Mouse (Mus musculus) stomach, embryonic 16.5 days (tissue): ENCODE results near the gene Qtrt2. TPM values are rescaled to one million over a fixed set of nuclear protein-coding genes. Genes with fewer than 3 reads are reported as not detected.
A peak's percentile ranks its signal among the peaks of the same experiment; 100 is the strongest.

Experiments
- ATAC-seq: fragments of 200-750 bp; cut with Nextera tagmentation; 2 replicates; pipeline ENCODE4 v1.8.0; 2017; ENCODE audit warnings: moderate number of reproducible peaks, moderate TSS enrichment; ENCODE audit not compliant: insufficient read depth, low FRiP score
- H3K27ac ChIP-seq: fragments of 300-500 bp; sonication (generic); 2 replicates; pipeline ENCODE4 v1.5.1; 2014; ENCODE audit warnings: low read length
- H3K27me3 ChIP-seq: fragments of 300-500 bp; sonication (generic); 2 replicates; pipeline ENCODE4 v1.6.1; 2014; ENCODE audit warnings: low read length, control low read depth, mixed read lengths; ENCODE audit not compliant: control insufficient read depth, insufficient read depth
- H3K36me3 ChIP-seq: fragments of 300-500 bp; sonication (generic); 2 replicates; pipeline ENCODE4 v1.6.1; 2014; ENCODE audit warnings: low read length; ENCODE audit not compliant: control insufficient read depth, insufficient read depth
- H3K4me1 ChIP-seq: fragments of 300-500 bp; sonication (generic); 2 replicates; pipeline ENCODE4 v1.6.1; 2014; ENCODE audit warnings: low read length, control low read depth, mixed read lengths; ENCODE audit not compliant: control insufficient read depth, insufficient read depth
- H3K4me2 ChIP-seq: fragments of 300-500 bp; sonication (generic); 2 replicates; pipeline ENCODE4 v1.6.1; 2014; ENCODE audit warnings: low read depth, low read length, mixed read lengths
- H3K4me3 ChIP-seq: fragments of 300-500 bp; sonication (generic); replicated peaks from 2 replicates; pipeline ENCODE4 v1.5.1; 2014; ENCODE audit warnings: mild to moderate bottlenecking, low read length
- H3K9ac ChIP-seq: fragments of 300-500 bp; sonication (generic); 2 replicates; pipeline ENCODE4 v1.6.1; 2014; ENCODE audit warnings: low read length
- H3K9me3 ChIP-seq: fragments of 300-500 bp; sonication (generic); replicated peaks from 2 replicates; pipeline ENCODE4 v1.6.1; 2016; ENCODE audit warnings: low read length, control low read depth; ENCODE audit not compliant: control insufficient read depth
- WGBS: fragments of 180-500 bp; shearing (Covaris S2); extraction: QIAGEN DNeasy Blood & Tissue Kit; methylation state at CpG from one replicate; pipeline ENCODE4 v1.1.7; 2014; 5-methylcytosine and 5-hydroxymethylcytosine counted together
- polyA plus RNA-seq: library from polyadenylated mRNA; unstranded; fragments of >200 nt; fragmentation: Nextera tagmentation; extraction: Ambion mirVana; gene quantifications from 2 replicates; pipeline ENCODE4 v1.2.1, GENCODE M21; 2015

The Qtrt2 gene
- 24.2 and 24.7 TPM in 2 replicates for polyA plus RNA-seq

DNA sequence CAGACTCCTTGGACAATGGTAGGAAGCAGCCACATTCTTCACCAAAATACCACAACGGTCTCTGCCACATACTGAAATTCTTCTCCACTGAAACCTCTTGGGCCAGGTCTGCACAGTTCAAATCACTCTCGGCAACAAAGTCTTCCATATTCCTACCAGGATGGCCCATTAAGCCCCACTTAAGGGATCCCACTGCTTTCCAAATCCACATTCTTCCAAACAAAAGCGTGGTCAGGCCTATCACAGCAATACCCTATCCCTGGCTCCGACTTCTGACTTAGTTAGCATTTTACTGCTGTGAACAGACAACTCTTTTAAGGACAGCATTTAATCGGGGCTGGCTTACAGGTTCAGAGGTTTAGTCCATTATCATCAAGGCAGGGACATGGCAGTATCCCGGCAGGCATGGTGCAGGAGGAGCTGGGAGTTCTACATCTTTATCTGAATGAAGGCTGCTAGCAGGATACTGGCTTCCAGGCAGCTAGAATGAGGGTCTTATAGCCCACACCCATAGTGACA lies at the start of gene Qtrt2:
Gene Qtrt2 (minus strand): TSS at position 469 of the 519 bp plus-strand sequence.
- H3K27ac ChIP-seq: no peak within 1 kb of the TSS

DNA sequence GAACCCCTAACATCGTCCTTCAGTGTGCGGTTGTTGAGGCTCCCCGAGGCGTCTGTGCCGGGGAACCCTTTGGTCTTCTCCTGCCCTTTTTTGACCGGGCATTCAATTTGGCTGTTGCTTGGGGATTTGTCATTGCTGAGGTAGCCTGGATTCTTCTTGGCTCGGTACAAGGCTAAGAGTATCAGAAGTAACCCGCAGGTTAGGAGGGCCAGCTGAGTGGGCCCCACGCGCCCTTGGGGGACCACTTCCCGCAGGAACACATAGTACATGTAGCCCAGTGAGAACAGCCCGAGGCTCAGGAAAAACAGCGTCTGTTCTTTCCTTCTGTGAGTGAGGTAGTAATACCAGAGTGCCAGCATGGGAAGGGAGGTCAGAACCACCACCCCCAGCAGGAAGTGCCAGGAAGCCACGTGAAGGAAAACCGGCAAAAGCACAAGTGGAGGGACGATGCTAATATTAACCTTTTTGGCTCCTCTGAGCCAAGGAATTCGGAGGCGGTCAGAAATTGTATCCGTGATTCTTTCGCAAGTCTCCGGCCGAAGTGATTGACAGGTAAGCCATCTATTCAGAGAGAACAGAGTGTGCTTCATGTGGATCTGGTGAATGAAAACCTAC lies 47.1 kb upstream of the Qtrt2 start:
- no peak for ATAC-seq
- Histone ChIP-seq H3K9ac (no peak overlapping the region), H3K4me2 (no peak overlapping the region), H3K4me1 (no peaks in the 10 kb centered on the region), H3K36me3 (no peaks in the 10 kb centered on the region), H3K27me3 (no peaks in the 10 kb centered on the region), H3K9me3 (no peaks in the 10 kb centered on the region), H3K27ac (no peak overlapping the region), H3K4me3 (no peak overlapping the region)
- 83% methylated on average over 22 of the region's 22 CpGs for WGBS

More for the DNA sequence above, at the start of gene Qtrt2:
- Histone ChIP-seq H3K4me1 (no peaks in the 10 kb centered on the region), H3K27me3 (no peaks in the 10 kb centered on the region), H3K9ac (no peak within 1 kb of the TSS), H3K4me3 (no peak within 1 kb of the TSS), H3K9me3 (no peaks in the 10 kb centered on the region), H3K4me2 (no peak within 1 kb of the TSS), H3K36me3 (no peaks in the 10 kb centered on the region)
- no peak for ATAC-seq
- 79% methylated on average over 6 of the region's 6 CpGs for WGBS

DNA sequence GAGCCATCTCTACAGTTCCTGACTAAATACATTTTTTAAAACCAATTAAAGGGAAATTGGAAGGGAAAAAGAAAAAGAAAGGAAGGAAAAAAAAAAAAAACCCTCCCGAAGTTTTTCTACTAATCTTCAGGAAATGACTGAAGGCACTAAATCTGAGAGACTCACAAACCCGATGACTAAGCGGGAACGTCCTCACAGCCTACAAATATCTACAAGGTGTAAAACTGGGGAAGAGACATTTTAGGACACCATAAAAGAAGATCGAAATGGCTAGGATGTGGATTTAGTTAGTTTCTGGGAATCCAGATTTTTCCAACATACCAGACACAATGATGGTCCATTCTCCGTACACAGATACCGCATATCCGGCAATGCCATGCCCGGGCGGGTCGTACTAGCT lies 46.5 kb upstream of the Qtrt2 start:
- WGBS: 88% methylated on average over 11 of the region's 11 CpGs
- no peak for ATAC-seq

DNA sequence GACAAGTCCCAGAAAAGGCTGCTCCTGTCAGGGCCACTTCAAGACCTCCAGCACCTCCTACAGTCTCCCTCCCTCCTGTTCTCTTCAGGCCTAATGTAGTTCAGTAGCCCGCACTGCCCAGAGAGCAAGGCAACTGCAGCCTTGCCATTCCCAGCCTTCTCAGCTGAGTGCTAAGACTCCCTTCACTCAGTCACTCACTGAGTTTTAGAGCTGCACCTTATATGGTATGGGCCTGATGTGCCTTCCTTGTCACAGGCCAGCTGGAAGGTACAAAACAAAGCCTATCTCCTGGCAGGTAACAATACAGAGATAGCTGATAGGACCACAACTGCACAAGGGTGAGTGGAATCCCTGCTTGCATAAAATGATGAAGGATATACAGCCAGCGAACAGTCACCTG lies 45.8 kb upstream of the Qtrt2 start:
- H3K9me3 ChIP-seq: no peaks in the 10 kb centered on the region
- H3K27me3 ChIP-seq: no peaks in the 10 kb centered on the region
- no peak overlapping the region for H3K4me2 ChIP-seq
- no peak overlapping the region for H3K27ac ChIP-seq
- no peaks in the 10 kb centered on the region for H3K4me1 ChIP-seq
- no peak for ATAC-seq
- H3K4me3 ChIP-seq: no peak overlapping the region
- no peaks in the 10 kb centered on the region for H3K36me3 ChIP-seq
- 93% methylated on average over 2 of the region's 2 CpGs for WGBS
- H3K9ac ChIP-seq: no peak overlapping the region

More for the DNA sequence above, 46.5 kb upstream of the Qtrt2 start:
- H3K9me3 ChIP-seq: no peaks in the 10 kb centered on the region
- no peaks in the 10 kb centered on the region for H3K4me1 ChIP-seq
- H3K4me3 ChIP-seq: no peak overlapping the region
- H3K27ac ChIP-seq: no peak overlapping the region
- H3K27me3 ChIP-seq: no peaks in the 10 kb centered on the region
- H3K36me3 ChIP-seq: no peaks in the 10 kb centered on the region
- no peak overlapping the region for H3K9ac ChIP-seq
- no peak overlapping the region for H3K4me2 ChIP-seq

DNA sequence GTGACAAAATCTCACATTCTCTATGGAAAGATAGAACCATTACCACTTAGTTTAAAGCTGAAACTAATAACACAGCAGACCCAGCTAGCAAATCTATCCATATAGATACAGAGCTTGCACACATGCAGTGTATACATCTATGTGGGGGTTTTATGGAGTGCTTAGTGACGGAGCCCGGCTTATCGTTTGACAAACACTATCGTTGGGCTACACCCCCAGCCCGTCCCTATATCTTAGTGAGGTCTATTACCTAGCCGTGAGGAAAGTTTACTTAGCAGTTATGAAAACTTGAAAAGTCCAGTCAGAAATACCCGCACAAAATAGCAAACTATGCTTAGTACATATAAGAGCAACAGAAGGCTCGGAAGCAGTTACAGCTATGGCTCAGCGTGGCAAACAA lies 45.1 kb upstream of the Qtrt2 start:
- Histone ChIP-seq H3K27ac (no peak overlapping the region), H3K9me3 (no peaks in the 10 kb centered on the region), H3K4me3 (no peak overlapping the region), H3K4me2 (no peak overlapping the region), H3K27me3 (no peaks in the 10 kb centered on the region), H3K9ac (no peak overlapping the region), H3K36me3 (no peaks in the 10 kb centered on the region), H3K4me1 (no peaks in the 10 kb centered on the region)
- peak; percentile 75; the same call in 1 of the 2 replicates for ATAC-seq
- WGBS: 69% methylated on average over 9 of the region's 9 CpGs

DNA sequence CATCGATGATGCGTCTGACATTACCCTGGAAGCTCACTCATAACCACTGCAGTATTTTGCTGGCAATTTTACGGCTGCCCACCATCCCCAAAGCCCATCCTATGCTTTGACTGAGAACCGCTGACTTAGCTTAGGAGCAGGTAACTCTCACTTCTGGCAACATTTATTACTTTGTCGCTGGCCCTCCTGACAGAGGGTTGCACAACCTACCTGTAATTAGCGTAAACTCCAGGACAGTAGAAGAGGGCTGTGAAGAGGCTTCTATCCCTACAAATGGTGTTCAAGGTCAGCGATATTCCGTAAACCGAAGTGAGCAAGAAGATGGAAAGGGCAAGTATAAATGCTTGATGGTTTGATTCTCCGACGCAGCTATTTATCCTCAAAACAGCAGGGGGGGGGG lies 44.6 kb upstream of the Qtrt2 start:
- H3K4me3 ChIP-seq: no peak overlapping the region
- 95% methylated on average over 11 of the region's 11 CpGs for WGBS
- H3K27ac ChIP-seq: no peak overlapping the region
- no peak overlapping the region for H3K4me2 ChIP-seq
- ATAC-seq: no peak
- no peaks in the 10 kb centered on the region for H3K9me3 ChIP-seq
- H3K36me3 ChIP-seq: no peaks in the 10 kb centered on the region
- no peaks in the 10 kb centered on the region for H3K27me3 ChIP-seq
- no peak overlapping the region for H3K9ac ChIP-seq
- H3K4me1 ChIP-seq: no peaks in the 10 kb centered on the region

DNA sequence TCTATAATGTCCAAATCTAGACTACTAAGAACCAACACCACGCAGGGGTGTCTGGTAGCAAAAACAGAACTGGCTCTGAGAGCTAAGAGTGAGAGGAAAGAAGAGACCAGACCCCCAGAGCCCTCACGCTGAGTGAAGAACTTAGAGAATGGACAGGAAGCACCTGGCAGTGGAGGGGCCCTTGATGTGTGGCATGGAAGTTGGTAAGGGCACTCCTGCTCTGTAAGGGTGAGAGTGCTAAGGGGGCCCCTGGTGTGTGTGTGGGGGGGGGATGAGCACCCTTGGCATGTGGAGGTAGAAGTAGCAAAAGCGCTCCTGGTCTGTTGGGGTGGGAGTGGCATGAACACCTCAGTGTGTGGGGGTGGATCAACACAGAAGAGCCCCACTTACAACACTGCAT lies 43.8 kb upstream of the Qtrt2 start:
- Histone ChIP-seq H3K36me3 (no peaks in the 10 kb centered on the region), H3K27me3 (no peaks in the 10 kb centered on the region), H3K4me1 (no peaks in the 10 kb centered on the region), H3K9me3 (no peaks in the 10 kb centered on the region), H3K4me3 (no peak overlapping the region), H3K4me2 (no peak overlapping the region), H3K9ac (no peak overlapping the region), H3K27ac (no peak overlapping the region)
- no peak for ATAC-seq
- 83% methylated on average over 3 of the region's 3 CpGs for WGBS

DNA sequence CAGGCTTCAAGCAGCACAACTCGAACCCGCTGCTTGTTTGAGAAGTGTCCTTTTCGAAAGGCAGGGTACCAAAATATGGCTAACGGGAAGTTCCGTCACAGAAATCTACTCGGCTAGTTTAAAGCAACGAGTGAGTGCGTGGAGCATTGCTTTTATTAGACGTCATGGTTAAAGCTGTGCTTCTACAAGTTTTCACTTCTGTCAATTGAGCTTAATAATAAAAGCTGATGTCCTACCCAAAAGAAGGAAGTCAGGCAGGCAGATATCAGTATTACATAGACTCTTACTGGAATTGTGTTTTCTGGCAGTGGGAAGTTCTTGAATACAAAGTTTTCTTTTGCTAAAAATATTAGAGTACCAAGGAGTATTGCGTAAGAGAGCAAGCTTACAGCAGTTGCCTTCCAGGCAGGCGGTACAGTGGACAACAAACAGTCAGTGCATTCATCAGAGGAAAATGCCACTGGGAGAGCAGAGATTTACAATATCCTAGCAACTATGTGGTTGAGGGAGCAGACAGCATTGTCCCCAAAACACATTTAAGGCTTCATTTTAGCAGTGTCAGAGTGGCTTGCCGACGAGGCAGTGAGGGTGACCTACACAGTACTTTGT lies 39.3 kb upstream of the Qtrt2 start:
- H3K27ac ChIP-seq: no peak overlapping the region
- H3K9ac ChIP-seq: no peak overlapping the region
- H3K4me1 ChIP-seq: no peaks in the 10 kb centered on the region
- no peak overlapping the region for H3K4me3 ChIP-seq
- no peak overlapping the region for H3K4me2 ChIP-seq
- no peaks in the 10 kb centered on the region for H3K9me3 ChIP-seq
- no peaks in the 10 kb centered on the region for H3K36me3 ChIP-seq
- 87% methylated on average over 13 of the region's 13 CpGs for WGBS
- no peak for ATAC-seq
- H3K27me3 ChIP-seq: no peaks in the 10 kb centered on the region

DNA sequence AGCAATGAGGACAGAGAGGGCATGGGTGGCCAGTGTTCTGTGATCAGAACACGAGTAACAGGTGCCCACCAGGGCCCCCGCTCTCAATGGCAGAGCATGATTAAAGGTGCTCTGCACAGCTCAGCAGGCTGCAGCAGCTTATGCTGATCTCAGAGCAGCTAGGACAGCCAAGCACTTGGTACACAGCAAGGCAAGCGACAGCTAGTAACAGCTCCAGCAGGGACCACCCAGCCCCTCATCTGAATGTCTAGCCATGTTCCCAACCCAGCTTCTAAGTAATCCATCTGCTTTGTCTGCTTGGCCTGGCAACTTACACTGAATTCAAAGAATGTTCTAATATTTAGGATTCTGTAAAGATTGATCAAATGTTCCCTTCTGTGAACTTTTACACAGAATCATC lies 37.2 kb upstream of the Qtrt2 start:
- no peak overlapping the region for H3K9ac ChIP-seq
- H3K4me3 ChIP-seq: no peak overlapping the region
- 81% methylated on average over 3 of the region's 3 CpGs for WGBS
- H3K4me2 ChIP-seq: no peak overlapping the region
- H3K27me3 ChIP-seq: no peaks in the 10 kb centered on the region
- H3K36me3 ChIP-seq: no peaks in the 10 kb centered on the region
- no peak overlapping the region for H3K27ac ChIP-seq
- no peak for ATAC-seq
- no peaks in the 10 kb centered on the region for H3K9me3 ChIP-seq
- H3K4me1 ChIP-seq: no peaks in the 10 kb centered on the region
